Mouse (Mus musculus): ENCODE results near the gene Dhx33. TPM values are rescaled to one million over a fixed set of nuclear protein-coding genes. Genes with fewer than 3 reads are reported as not detected.

Gene Dhx33
- total RNA-seq, 1 experiment from 2014 or later, result 49.7 TPM

- ATAC-seq (replicated peaks; ENCODE audit: low read depth, poor library complexity, severe bottlenecking), result peak; percentile 99
Observed at GRCm38 (mm10) chr11:70982557-70983228, 21.5 kb downstream of the Dhx33 start, which contains the start of gene C1qbp. C1qbp (minus strand) TSS chr11:70983026.

DNA sequence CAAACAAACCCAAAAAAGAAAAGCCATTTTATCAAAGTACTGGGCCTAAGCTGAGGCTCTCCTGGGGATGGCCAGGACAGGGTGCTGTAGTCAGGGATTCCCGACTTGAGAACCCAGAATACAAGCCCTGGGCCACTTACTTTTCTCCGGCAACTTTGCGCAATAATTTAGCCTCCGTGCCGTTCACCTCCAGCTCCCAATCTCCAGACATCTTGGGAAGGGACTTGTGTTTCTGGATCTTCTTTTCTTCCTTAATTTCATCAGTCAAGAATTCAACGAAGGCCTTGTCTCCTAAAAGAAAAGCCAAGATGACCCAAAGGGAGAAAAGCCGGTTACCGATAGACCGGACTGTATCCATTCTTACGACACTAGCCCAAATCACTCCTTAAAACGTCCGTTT is 22.2 kb downstream of the Dhx33 start:
- no peak for ATAC-seq (replicated peaks; ENCODE audit: low read depth, poor library complexity, severe bottlenecking)

DNA sequence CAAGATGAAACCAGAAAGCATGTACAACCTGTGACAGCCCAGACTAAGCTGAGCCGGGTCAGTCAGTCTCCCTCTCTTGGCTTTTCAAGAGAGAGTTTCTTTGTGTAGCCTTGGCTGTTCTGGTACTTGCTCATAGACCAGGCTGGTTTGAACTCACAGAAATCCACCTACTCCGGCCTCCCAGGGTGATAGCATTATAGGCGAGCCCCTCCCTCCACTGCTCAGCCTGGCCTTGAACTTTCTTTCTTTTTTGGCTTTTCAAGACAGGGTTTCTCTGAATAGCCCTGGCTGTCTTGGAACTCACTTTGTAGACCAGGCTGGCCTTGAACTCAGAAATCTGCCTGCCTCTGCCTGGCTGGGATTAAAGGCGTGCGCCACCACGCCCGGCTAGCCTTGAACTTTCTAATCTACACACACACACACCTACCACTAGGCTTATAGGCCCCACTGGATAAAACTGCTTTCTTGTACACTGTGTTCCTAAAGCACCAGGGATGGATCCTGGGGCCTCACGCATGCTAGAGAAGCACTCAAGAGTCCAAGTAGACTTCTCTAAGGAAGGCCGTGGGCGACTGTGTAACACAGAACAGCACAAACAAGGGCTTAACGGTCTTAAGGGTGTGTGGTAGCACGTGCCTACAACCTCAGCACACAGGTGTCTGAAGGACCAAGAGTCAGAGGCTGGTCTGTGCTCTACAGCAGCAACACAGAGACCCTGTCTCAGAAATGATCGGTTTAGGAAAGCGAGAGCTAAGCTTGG is 23.3 kb downstream of the Dhx33 start:
- no peak for ATAC-seq (replicated peaks; ENCODE audit: low read depth, poor library complexity, severe bottlenecking)

DNA sequence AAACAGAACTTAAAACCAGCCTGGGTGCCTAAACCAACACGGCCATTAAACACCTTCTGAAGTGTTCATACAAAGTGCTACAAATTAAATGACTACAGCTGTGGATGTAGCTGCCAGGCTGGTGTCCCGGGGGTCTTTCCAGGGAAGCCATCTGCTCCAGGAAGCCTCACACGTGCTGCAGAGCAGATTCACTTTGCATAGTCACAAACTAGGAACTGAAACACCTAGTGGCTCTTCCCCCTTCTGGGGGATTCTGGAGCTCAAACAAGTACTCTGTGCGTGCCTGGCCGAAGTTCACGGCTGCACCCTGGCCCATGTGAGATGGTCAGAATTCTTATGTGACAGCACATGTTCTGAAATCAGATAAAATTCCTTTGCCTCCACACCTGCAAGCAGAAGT is 24.0 kb downstream of the Dhx33 start:
- ATAC-seq (replicated peaks; ENCODE audit: low read depth, poor library complexity, severe bottlenecking), result no peak

DNA sequence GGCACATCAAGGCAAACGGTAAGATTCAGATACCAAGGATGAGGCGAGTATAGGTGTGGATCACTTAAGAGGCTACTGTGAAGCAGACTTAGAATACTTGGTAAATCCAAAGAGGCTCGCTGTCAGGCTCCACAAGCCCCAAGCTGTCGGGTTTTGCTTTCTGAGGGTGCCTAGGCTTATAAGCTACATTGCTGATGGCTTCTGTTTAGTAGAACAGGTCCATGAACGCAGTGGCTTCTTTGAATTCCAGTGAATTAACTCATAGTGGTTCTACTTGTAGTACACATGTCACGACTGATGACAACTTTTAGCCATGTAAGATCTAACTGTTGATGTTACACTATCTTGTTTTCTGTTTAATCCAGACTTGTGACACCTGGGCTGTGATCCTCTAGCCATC is 26.9 kb downstream of the Dhx33 start:
- no peak for ATAC-seq (replicated peaks; ENCODE audit: low read depth, poor library complexity, severe bottlenecking)

GRCm38 (mm10) chr11:70975193-70975592 is 29.0 kb downstream of the Dhx33 start:
- no peak for ATAC-seq (replicated peaks; ENCODE audit: low read depth, poor library complexity, severe bottlenecking)

DNA sequence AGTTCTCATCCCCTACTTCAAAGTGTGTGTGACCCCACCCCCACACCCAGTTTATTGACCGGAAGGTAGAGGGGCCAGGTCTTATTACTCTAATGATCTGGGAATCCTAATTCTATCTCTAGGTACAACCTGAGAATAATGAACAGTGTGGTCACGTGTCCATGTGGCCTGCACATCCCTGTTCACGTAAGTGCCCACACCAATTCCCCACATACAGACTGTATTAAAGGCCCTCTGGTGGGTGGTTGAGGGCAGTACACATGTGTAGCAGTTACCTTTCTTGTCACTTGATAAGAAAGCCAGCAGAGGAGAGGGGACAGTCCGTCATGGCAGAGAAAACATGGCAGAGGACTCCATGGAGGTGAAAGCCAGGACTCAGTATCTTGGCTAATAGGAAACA is 30.3 kb downstream of the Dhx33 start:
- ATAC-seq (replicated peaks; ENCODE audit: low read depth, poor library complexity, severe bottlenecking), result no peak

- no peak for ATAC-seq (replicated peaks; ENCODE audit: low read depth, poor library complexity, severe bottlenecking)
Observed at GRCm38 (mm10) chr11:70972586-70972985, 31.7 kb downstream of the Dhx33 start.

- ATAC-seq (replicated peaks; ENCODE audit: low read depth, poor library complexity, severe bottlenecking), result peak; percentile 60
Observed at GRCm38 (mm10) chr11:70970560-70971540, 33.4 kb downstream of the Dhx33 start.

- peak; percentile 82 for ATAC-seq (replicated peaks; ENCODE audit: low read depth, poor library complexity, severe bottlenecking)
Observed at GRCm38 (mm10) chr11:70969821-70970559, 34.2 kb downstream of the Dhx33 start, which contains the start of the genes Nup88 and Rpain. Nup88 (minus strand) TSS chr11:70969973. Rpain (plus strand) TSS chr11:70970213.

- ATAC-seq (replicated peaks; ENCODE audit: low read depth, poor library complexity, severe bottlenecking), result peak; percentile 11
Observed at GRCm38 (mm10) chr11:70969271-70969794, 34.9 kb downstream of the Dhx33 start.

- ATAC-seq (replicated peaks; ENCODE audit: low read depth, poor library complexity, severe bottlenecking), result no peak
Observed at GRCm38 (mm10) chr11:70964222-70964907, 39.9 kb downstream of the Dhx33 start.

- ATAC-seq (replicated peaks; ENCODE audit: low read depth, poor library complexity, severe bottlenecking), result no peak
Observed at GRCm38 (mm10) chr11:70960786-70961554, 43.3 kb downstream of the Dhx33 start.

DNA sequence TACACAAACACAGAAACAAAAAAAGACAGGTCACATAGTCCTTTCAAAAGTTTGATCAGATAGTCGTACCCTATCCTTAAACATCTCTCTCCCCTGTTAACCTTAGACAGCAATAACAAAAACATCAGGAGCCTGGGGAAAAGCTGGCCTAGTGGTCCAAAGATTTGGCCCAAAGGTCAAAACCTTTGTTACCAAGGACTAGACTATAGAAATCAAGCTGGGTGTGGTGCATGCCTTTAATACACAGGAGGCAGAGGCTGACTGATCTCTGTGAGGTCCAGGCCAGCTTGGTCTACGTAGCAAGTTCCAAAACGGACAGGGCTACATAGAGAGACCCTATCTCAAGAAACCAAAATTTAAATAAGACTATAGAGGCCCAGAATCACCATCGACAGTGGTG is 49.5 kb downstream of the Dhx33 start:
- no peak for ATAC-seq (replicated peaks; ENCODE audit: low read depth, poor library complexity, severe bottlenecking)

DNA sequence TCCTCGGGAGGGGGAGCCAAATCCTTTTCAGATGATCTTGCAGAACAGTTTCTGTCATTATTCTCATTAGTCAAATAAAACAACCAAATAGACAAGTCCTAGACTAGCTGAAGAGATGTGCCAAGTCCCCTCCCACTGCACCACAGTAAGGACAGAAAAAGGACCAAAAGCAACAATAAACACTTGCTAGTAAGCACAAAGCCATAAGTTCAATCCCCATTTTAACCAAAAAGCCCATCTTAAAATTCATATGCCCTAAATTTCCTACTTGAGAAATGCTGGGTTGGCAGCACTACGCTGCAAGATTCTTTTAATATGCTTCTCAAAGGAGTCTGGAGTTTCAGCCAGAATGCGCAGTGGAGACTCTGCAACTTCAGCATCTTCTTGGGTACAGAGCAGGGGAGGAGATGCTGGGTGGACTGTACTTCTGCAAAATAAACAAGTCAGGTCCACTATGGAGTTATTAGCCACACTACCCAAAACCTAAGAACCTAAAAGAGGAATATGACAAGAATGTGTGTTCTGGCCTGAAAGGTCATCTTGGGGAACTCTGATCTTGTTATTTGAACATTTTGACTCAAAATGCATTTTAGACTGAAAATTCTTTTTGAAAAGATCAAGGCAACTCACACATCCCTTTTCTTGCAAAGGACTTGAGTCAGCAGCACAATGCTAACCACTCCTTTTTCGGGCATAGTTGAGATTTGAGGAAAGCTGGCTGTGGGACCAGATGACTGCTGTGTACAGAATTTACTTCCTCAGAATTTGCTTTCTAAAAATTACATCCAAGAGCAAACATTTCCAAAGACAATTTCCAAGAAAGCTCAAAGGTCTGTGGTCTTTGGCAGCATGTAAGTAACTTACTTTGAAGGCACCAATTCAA is 59.1 kb downstream of the Dhx33 start:
- no peak for ATAC-seq (replicated peaks; ENCODE audit: low read depth, poor library complexity, severe bottlenecking)

GRCm38 (mm10) chr11:70943651-70944050 is 60.6 kb downstream of the Dhx33 start:
- no peak for ATAC-seq (replicated peaks; ENCODE audit: low read depth, poor library complexity, severe bottlenecking)

GRCm38 (mm10) chr11:70942596-70942995 is 61.6 kb downstream of the Dhx33 start:
- no peak for ATAC-seq (replicated peaks; ENCODE audit: low read depth, poor library complexity, severe bottlenecking)

All from common myeloid progenitor, adult 5-6 weeks (primary cell).